Mouse (Mus musculus) testis, adult 2 months (tissue): ENCODE measurements at regions not wholly inside any gene's neighbourhood (a gene's known extent, or its start where the extent isn't known, plus 50 kb on each side); places are given as distances from the start of the nearest gene placed in this dataset.

Experiments
- CTCF ChIP-seq: fragments of 200-500 bp; IDR thresholded peaks from 2 replicates; pipeline ENCODE4 v1.5.1; 2012; ENCODE audit warnings: low read depth, mild to moderate bottlenecking, inconsistent platforms, low read length, moderate library complexity; ENCODE audit not compliant: control insufficient read depth, insufficient read depth, insufficient replicate concordance
- POLR2A ChIP-seq: fragments of 200-500 bp; IDR thresholded peaks from 2 replicates; pipeline ENCODE4 v1.6.1; 2012; ENCODE audit warnings: low read depth, mild to moderate bottlenecking, inconsistent platforms, low read length, moderate library complexity; ENCODE audit not compliant: control insufficient read depth

DNA sequence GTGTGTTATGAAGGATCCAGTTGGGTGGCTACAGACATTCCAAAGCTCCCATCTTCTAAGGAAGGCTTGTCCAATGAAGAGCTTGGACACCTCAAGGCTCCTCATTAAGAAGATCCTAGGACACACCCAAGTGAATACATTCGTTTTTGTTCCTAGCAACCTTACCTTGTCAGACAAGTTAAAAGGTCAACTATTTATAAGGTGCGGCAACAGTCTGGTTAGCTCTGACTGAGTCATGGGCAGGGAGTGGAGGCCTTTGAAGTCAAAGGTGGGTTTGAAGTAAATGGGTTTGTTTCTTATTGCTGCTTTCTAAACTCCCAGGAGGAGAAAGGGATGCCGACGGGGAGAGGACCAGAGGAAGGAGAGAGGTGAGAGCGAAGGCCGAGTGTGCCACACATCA is 1167.1 kb upstream of the Gulo start:
- TF ChIP-seq POLR2A = no peak
- no peak for TF ChIP-seq CTCF
